Mouse (Mus musculus): ENCODE measurements around the gene Gcnt1.

- no peak for TF ChIP-seq CTCF (IDR thresholded peaks at IDR 0.05)
- TF ChIP-seq EP300 (IDR thresholded peaks at IDR 0.05; ENCODE audit: insufficient read depth, low read depth, low read length) = no peak
- no peak for TF ChIP-seq POLR2A (IDR thresholded peaks at IDR 0.05; ENCODE audit: insufficient read depth, low read depth, low read length)
Observed at GRCm38 (mm10) chr19:17344881-17345280, 27.8 kb downstream of the Gcnt1 start.

All from heart, adult 2 months (tissue).